Mouse (Mus musculus) bone marrow, adult 2 months (tissue): ENCODE data around the gene Rasa2. TPM values are rescaled to one million over a fixed set of nuclear protein-coding genes. Genes with fewer than 3 reads are reported as not detected.
"Not testable (repeated sequence)": the region's sequence is repeated elsewhere in the genome, so short reads cannot be mapped to it uniquely, and the experiment has no call there.

Experiments used
- H3K27ac ChIP-seq: fragments of 200-500 bp; 2 replicates; pipeline ENCODE4 v1.5.1; 2012; ENCODE audit warnings: low read depth, mild to moderate bottlenecking, control low read depth, inconsistent platforms, low read length; ENCODE audit not compliant: control insufficient read depth, poor library complexity, insufficient read depth
- H3K4me1 ChIP-seq: fragments of 200-500 bp; 2 replicates; pipeline ENCODE4 v1.6.1; 2011; ENCODE audit warnings: low read length; ENCODE audit not compliant: control insufficient read depth, insufficient read depth
- H3K4me3 ChIP-seq: fragments of 200-500 bp; replicated peaks from 2 replicates; pipeline ENCODE3; 2011; ENCODE audit warnings: mild to moderate bottlenecking, low read depth, low read length, control low read depth; ENCODE audit not compliant: control insufficient read depth
- CTCF ChIP-seq: fragments of 200-500 bp; IDR thresholded peaks from 2 replicates; pipeline ENCODE4 v1.5.1; 2011; ENCODE audit warnings: low read length, control low read depth; ENCODE audit not compliant: control insufficient read depth, insufficient read depth
- POLR2A ChIP-seq: fragments of 200-500 bp; IDR thresholded peaks from 2 replicates; pipeline ENCODE4 v1.6.1; 2011; ENCODE audit warnings: low read depth, mild to moderate bottlenecking, control low read depth, low read length, borderline replicate concordance; ENCODE audit not compliant: control insufficient read depth
- WGBS: fragments of 180-500 bp; shearing (Covaris S2); methylation state at CpG from one replicate; pipeline ENCODE4 v1.1.7; 2018; 5-methylcytosine and 5-hydroxymethylcytosine counted together
- polyA plus RNA-seq: library from polyadenylated mRNA; stranded (reverse); fragments of >200 nt; gene quantifications from 2 replicates; pipeline ENCODE4 v1.2.4, GENCODE M21; 2011; ENCODE audit warnings: low replicate concordance; ENCODE audit not compliant: missing spikeins, insufficient read depth, insufficient read length

The Rasa2 gene
- polyA plus RNA-seq, 1 experiment, result 5.6 TPM

GRCm38 (mm10) chr9:96554095-96554494 is 77.3 kb downstream of the Rasa2 start:
- TF ChIP-seq CTCF, result no peak
- no peak for TF ChIP-seq POLR2A
- WGBS, result 85% methylated on average over 1 of the region's 1 CpGs
- Histone ChIP-seq H3K27ac (no peak overlapping the region), H3K4me3 (no peak overlapping the region), H3K4me1 (no peaks in the 10 kb centered on the region)

DNA sequence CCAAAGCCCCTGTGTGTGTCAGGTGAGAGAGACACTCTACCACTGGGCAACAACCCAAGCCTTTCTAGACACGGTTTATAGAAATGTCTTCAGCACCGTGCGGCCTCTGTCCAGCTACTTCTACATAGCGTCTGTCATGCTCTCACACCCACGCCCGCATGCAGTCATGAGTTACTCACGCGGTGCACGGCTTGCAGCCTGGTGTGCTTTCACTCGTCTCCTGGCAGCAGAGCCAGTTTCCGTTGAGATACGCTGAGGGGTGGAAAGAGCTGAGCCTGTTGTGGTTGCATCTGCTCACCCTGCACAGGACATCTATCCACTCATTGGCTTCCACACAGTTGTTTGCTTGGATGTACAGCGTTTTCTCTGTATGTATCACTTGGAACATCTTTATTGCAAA is 86.0 kb downstream of the Rasa2 start:
- Histone ChIP-seq H3K4me3 (no peak overlapping the region), H3K4me1 (no peaks in the 10 kb centered on the region), H3K27ac (no peak overlapping the region)
- WGBS, result 87% methylated on average over 13 of the region's 13 CpGs
- TF ChIP-seq POLR2A (no peak), CTCF (no peak)

- TF ChIP-seq CTCF, result peak; percentile 47; the same call in 1 of the 2 replicates
- no peak for TF ChIP-seq POLR2A
- H3K27ac ChIP-seq, result no peak overlapping the region
- no peaks in the 10 kb centered on the region for H3K4me1 ChIP-seq
- no peak overlapping the region for H3K4me3 ChIP-seq
- WGBS, result 43% methylated on average over 27 of the region's 27 CpGs
These were observed 87.5 kb downstream of the Rasa2 start for GRCm38 (mm10) chr9:96543643-96544640.

- no peak overlapping the region for H3K27ac ChIP-seq
- 67% methylated on average over 10 of the region's 10 CpGs for WGBS
- TF ChIP-seq CTCF, result no peak
- TF ChIP-seq POLR2A, result no peak
These were observed 92.5 kb downstream of the Rasa2 start for GRCm38 (mm10) chr9:96538916-96539315.

GRCm38 (mm10) chr9:96537615-96537919 is 93.8 kb downstream of the Rasa2 start:
- peaks cover 2% of the 10 kb centered on the region; the same call in 1 of the 2 replicates for H3K4me1 ChIP-seq
- TF ChIP-seq CTCF (no peak), POLR2A (no peak)
- H3K4me3 ChIP-seq, result no peak overlapping the region
- 88% methylated on average over 6 of the region's 6 CpGs for WGBS
- no peak overlapping the region for H3K27ac ChIP-seq

More at GRCm38 (mm10) chr9:96538916-96539315, 92.5 kb downstream of the Rasa2 start:
- Histone ChIP-seq H3K4me1 (peaks cover 2% of the 10 kb centered on the region; the same call in 1 of the 2 replicates), H3K4me3 (no peak overlapping the region)

- peak overlapping the region; percentile 44 for H3K27ac ChIP-seq
- H3K4me3 ChIP-seq, result peak overlapping the region; percentile 12
- TF ChIP-seq POLR2A (peak; percentile 34; the same call in 1 of the 2 replicates), CTCF (no peak)
- WGBS, result 30% methylated on average over 37 of the region's 37 CpGs
- H3K4me1 ChIP-seq, result peaks cover 2% of the 10 kb centered on the region; the same call in 1 of the 2 replicates
These were observed 94.4 kb downstream of the Rasa2 start for GRCm38 (mm10) chr9:96536895-96537614.

- H3K4me3 ChIP-seq, H3K4me1 ChIP-seq: not testable (repeated sequence)
- H3K27ac ChIP-seq, result 0 out of 2 replicates have a peak overlapping the region, but pooled peaks have one; percentile 22
- WGBS, result 56% methylated on average over 4 of the region's 4 CpGs
These were observed 95.3 kb downstream of the Rasa2 start for GRCm38 (mm10) chr9:96536093-96536492.

DNA sequence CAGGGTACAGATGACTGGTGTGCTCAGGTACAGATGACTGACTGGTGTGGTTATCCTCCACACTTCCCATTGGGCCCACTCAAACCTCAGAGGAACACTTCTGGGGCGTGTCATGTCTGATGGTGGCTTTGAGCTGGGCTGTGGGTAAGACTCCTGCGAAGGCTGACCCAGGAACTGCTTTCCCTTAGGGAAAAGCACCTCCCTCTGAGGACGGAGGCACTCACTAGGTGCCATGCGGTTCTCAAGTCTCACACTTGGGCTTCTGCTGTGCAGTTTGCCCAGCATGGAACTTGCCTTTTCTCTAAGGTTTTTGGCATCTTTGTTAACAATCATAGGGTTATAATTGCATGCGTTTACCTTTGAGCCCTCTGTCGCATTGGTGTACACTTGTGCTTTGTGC is 96.0 kb downstream of the Rasa2 start:
- TF ChIP-seq CTCF (no peak), POLR2A (no peak)
- WGBS, result 41% methylated on average over 6 of the region's 6 CpGs

More for the DNA sequence above, 96.0 kb downstream of the Rasa2 start:
- Histone ChIP-seq H3K27ac (no peak overlapping the region), H3K4me3 (no peak overlapping the region), H3K4me1 (peaks cover 2% of the 10 kb centered on the region; the same call in 1 of the 2 replicates)
